Mouse (Mus musculus) urinary bladder, postnatal 4 days (tissue): ENCODE results near the gene Chrnb4.

Experiments
- DNase-seq, 2 experiments: peaks; one replicate each; pipeline ENCODE4 v3.0.0; 2021 to 2022; ENCODE audit warnings: low spot score in 2 of 2

Gene Chrnb4

GRCm38 (mm10) chr9:55048211-55048880, at the start of gene Chrnb4:
Gene Chrnb4 (minus strand): TSS chr9:55048779.
- DNase-seq = no peak

GRCm38 (mm10) chr9:55096870-55097269, 48.3 kb upstream of the Chrnb4 start:
- DNase-seq = no peak

- DNase-seq = no peak
Observed at GRCm38 (mm10) chr9:55096033-55096432, 47.5 kb upstream of the Chrnb4 start.

- DNase-seq = no peak
Observed at GRCm38 (mm10) chr9:55090141-55090540, 41.6 kb upstream of the Chrnb4 start.

GRCm38 (mm10) chr9:55089226-55089625, 40.6 kb upstream of the Chrnb4 start:
- no peak for DNase-seq

- DNase-seq = no peak
Observed at GRCm38 (mm10) chr9:55083154-55083913, 34.8 kb upstream of the Chrnb4 start.

GRCm38 (mm10) chr9:55067965-55068265, 19.3 kb upstream of the Chrnb4 start:
- DNase-seq = no peak

- DNase-seq = no peak
Observed at GRCm38 (mm10) chr9:55067260-55067964, 18.8 kb upstream of the Chrnb4 start.

GRCm38 (mm10) chr9:55065241-55065640, 16.7 kb upstream of the Chrnb4 start:
- no peak for DNase-seq

GRCm38 (mm10) chr9:55058067-55058466, 9.5 kb upstream of the Chrnb4 start:
- no peak for DNase-seq

GRCm38 (mm10) chr9:55055386-55055930, 6.9 kb upstream of the Chrnb4 start:
- DNase-seq = no peak

GRCm38 (mm10) chr9:55046764-55047163, 1.8 kb downstream of the Chrnb4 start:
- no peak for DNase-seq

GRCm38 (mm10) chr9:55045001-55045400, 3.6 kb downstream of the Chrnb4 start:
- DNase-seq = no peak

GRCm38 (mm10) chr9:55043688-55044087, 4.9 kb downstream of the Chrnb4 start:
- DNase-seq = no peak

- no peak for DNase-seq
Observed at GRCm38 (mm10) chr9:55041389-55041788, 7.2 kb downstream of the Chrnb4 start.

- DNase-seq = no peak
Observed at GRCm38 (mm10) chr9:55039983-55040382, 8.6 kb downstream of the Chrnb4 start.

GRCm38 (mm10) chr9:55038948-55039347, 9.6 kb downstream of the Chrnb4 start:
- no peak for DNase-seq

GRCm38 (mm10) chr9:55031435-55032167, 17.0 kb downstream of the Chrnb4 start:
- no peak for DNase-seq

GRCm38 (mm10) chr9:55026275-55026663, 22.3 kb downstream of the Chrnb4 start, which contains the start of gene Chrna3:
Gene Chrna3 (minus strand): TSS chr9:55026562.
- DNase-seq = no peak

GRCm38 (mm10) chr9:55025534-55026274, 22.9 kb downstream of the Chrnb4 start:
- DNase-seq = no peak
